Mouse (Mus musculus) left cerebral cortex, postnatal 10 days (tissue): ENCODE measurements at regions not wholly inside any gene's neighbourhood (a gene's known extent, or its start where the extent isn't known, plus 50 kb on each side); places are given as distances from the start of the nearest gene placed in this dataset.

Experiments used
- DNase-seq, 2 experiments: peaks; one replicate each; pipeline ENCODE4 v3.0.0; 2021 to 2022; ENCODE audit warnings: low spot score in 2 of 2, mixed read lengths in 1 of 2; ENCODE audit errors: extremely low spot score in 1 of 2
- intact Hi-C: fragments of 180-260 bp; cut with DNase I; formaldehyde crosslinking; loops from one replicate; pipeline ENCODE4 v1.15.1; 2025

DNA sequence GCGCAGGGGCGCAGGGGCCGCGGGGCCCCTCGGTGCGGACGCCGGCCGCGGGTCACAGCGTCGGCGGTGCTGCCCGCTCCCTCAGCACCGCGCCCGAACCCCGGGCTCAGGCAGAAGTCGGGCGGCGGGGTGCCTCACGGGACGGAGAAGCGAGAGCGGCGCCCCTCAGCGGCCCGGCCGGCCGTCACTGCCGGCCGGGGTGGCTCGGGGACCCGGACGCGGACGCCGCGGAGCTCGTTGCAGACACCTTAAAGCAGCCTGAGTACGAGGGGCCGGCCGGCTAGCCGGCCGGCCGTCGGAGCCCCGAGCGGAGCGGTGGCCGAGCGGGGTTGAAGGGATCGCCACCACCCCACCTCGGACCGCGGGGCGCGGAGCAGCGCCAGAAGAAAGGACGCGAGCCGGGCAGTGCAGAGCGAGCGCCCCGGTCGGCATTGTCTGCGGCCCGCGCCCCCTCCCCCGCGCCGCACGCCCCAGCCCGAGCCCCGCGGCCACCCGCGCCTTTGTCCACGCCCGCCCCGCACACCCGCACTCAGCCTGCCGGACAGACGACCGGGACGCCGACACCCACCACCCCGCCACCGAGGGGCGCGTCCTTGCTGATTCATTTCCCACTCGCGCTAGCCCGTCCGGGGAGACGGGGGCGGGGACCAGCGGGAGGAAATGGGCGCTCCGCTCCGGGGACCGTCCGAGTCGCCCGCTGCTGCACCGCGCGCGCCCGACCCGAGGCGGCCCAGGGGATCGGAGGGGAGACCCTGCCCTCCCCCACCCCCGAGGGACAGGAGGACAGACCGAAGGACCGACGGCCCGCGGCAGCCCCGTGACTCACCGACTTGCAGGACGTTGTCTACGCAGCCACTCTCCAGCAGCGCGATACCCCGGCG is 155.4 kb upstream of the Smim15 start:
- intact Hi-C loops = loop anchor here (5.0 to 10.0 kb wide), 4 partner anchors 42 to 427 kb away; no protein-coding TSS in a partner anchor

DNA sequence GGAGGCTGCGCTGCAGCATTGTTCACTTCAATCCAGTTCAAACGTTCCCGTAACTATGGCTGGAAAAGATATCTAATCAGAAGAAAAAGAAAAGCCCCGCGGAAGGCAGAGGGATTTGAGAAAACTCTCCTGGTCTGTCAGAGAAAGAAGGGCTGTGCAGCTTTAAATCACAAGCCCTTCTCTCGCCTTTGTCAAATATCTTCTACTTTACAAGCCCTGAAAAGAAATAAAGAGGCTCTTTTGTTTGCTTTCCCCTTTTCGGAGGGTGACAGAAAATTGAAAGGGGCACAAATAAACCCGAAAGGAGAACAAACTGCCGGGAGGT is 156.1 kb upstream of the Smim15 start:
- intact Hi-C loops = loop anchor here (5.0 to 10.0 kb wide), 4 partner anchors 41 to 426 kb away; no protein-coding TSS in a partner anchor
- no peak for DNase-seq

More for the DNA sequence above, 155.4 kb upstream of the Smim15 start:
- DNase-seq = peak in 1 of 2 experiments; percentile 85

DNA sequence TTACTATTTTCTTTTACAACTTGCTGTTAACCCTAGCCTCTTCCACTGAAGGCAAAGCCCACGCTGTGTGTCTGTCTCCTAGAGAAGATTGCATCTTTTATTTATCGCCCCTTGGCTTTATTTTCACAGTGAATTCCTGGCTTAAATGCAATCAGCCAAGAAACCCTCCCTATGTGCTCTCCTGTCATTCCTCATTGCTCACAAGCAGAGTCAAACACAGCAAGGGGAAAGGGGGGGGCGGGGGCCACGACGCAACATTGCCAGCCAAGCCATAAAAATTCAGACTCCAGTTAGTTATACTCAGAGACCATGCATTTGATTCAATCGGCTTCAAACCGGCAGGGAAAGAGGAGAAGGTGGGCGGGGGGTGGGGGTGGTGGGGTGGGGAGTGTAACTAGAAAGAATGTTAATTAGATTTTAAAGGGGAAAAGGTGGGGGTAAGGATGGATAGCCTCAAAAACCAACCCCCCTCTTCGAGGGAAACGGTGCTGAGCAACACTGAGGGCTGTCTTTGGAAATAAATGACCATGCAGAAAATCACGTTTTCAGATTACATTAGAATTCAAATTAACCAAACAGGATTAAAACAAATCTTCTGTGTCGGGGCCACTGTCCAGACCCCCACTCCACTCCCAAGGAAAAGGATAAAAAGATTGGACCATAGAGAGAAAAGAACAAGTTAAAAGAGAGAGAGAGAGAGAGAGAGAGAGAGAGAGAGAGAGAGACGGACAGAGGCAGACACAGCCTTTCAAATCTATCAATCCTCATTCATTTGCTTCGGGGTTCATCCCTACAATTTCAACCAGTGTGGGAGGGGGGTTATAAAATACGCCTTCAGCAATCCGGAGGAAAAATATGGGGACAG is 156.6 kb upstream of the Smim15 start:
- DNase-seq = no peak
- intact Hi-C loops = loop anchor here (5.0 to 10.0 kb wide), 4 partner anchors 40 to 425 kb away; no protein-coding TSS in a partner anchor

DNA sequence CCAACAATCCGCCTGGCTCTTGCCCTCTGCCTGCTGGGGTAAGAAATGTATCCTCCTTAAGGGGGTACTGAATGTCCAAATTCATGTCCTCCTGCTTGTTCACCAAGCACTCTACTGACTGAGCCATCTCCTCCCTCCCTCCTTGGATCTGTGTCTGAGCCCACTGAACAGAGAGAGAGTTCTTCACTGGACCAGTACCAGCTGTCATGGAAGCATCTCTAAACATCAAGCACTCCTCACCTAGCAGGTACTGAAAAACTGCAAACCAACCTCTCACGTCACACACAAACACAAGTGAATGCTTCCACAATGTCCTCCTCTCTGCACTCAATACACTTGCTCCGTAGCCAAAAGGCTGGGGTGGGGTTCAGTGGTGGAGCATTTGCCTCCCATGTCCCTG is 159.4 kb upstream of the Smim15 start:
- intact Hi-C loops = loop anchor here (5.0 to 10.0 kb wide), 4 partner anchors 38 to 423 kb away; no protein-coding TSS in a partner anchor
- no peak for DNase-seq

DNA sequence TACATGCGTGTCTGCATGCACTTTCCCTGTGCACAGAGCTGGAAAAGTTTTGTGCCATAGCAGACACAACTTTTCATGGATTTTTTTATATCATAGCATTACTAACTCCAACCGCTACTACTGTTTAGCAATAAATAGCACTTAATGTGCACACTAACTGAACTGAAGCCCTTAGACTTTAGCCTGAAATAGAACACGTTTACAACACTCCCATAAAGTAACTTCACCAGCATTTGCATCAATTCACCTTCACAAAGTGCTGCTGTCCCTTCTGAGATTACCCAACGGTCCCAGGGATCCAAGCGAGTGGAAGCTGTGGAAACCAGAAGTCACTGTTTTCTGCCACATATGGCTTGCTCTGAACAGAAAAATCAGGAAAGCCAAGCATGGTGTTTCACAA is 161.9 kb upstream of the Smim15 start:
- intact Hi-C loops = loop anchor here (10.0 kb wide), 1 partner anchor 238 kb away; no protein-coding TSS in a partner anchor
- DNase-seq = no peak

DNA sequence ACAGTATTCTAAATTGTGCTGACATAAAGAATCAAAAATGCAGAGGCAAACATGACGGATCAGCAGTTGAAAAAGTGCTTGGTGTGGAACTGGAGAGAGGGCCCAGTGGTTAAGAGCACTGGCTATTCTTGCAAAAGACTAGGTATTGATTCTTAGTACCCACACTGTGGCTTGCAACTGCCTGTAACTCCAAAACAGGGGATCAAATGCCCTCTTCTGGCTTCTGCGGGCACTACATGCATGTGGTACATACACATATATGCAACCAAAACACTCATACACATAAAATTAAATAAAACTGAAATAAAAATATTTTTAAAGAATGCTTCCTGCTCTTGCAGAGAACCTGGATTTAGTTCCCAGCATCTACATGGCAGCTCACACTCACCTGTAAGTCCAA is 163.7 kb upstream of the Smim15 start:
- DNase-seq = no peak
- intact Hi-C loops = loop anchor here (10.0 kb wide), 1 partner anchor 236 kb away; no protein-coding TSS in a partner anchor

DNA sequence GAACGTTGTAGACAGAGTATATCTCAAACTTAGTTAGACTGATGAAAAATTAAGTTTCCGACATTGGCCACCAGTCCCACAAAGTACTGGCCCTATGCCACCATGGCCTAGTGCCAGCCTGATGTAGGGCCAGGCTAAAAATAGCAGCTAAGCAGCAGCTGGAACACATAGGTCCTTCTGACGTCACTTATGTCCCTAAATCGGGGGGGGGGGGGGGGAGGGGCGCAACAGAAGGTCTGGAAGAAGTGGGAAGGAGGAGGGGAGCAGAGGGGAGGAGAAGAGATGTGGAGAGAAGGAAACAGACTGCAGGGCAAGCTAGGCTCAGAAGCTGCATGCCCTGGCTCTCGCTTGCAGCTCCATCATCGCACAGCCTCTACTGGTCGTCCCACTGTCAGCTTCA is 164.7 kb upstream of the Smim15 start:
- peak in 1 of 2 experiments; percentile 37 for DNase-seq
- intact Hi-C loops = no loop called here

DNA sequence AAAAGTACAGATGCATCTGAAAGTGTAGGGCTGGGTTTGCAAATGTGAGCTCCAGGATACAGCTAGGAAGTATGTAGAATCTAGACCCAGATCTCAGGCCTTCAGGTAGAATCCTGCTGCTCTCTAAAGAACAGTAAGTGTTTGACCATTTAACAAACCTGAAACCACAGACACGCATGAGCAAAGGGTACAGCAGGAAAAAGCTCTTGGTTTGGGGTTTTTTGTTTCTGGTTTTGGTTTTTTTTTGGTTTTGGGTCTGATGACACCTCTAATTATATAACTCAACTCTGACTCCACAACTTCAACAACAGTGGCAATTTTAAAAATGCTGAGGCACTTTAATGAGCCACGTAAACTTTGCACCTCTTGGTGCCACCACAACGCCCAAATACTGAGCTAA is 165.3 kb upstream of the Smim15 start:
- intact Hi-C loops = no loop called here

DNA sequence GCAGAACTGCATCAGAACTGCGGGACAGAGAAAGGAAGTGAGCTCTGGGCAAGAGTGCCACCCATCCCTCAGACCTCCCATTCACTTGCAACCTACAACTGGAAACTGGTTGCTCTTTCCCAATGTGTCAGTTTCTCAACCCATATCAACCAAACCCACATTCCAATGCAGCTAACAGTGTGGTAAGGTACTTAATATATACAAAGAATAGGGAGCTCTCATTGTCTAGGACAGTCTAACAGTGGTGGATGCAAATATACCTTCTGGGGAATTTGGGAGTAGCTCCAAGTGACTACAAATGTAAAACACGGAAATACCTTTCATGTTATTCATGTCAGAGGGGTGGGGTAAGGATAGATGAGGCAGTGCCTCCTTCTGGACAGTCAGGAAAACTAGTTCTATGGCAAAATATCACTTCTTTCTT is 171.0 kb upstream of the Smim15 start:
- intact Hi-C loops = no loop called here

More for the DNA sequence above, 165.3 kb upstream of the Smim15 start:
- DNase-seq = no peak

DNA sequence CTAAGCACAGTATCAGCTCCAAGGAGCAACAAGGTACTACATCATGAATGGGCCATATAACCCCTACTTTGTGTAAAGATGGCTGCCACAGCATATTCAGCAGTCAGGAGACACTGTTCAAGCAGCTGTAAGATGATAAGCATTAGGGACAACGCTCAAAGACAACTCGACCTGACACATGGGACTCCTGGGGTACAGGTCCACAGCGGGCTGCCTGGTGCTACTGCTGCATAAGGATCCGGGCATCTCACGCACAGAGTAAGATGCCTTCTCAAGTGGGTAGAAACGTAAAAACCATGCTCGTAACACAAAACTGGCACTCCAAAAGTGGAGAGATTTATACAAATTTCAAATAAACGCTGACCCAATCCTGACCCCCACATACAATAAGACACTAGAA is 171.7 kb upstream of the Smim15 start:
- intact Hi-C loops = no loop called here
- DNase-seq = no peak

More for the DNA sequence above, 171.0 kb upstream of the Smim15 start:
- no peak for DNase-seq

DNA sequence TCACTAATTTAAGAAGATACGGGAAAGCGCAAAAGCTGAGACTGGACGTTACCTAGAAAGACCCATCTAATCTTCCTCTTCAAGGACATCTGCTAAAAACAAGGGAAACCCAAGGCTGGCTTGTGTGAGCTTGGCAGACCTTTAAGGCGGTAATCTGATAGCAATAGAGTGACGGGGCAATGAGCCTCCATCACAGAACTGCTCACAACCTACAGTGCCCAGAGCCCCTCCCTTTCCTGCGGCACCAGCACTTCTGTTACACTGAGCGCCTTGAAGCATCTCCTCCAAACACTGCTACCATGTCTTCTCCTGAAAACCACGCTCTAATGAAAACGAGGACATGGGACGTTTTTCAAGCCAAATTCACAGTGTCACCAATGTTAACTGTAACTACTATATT is 172.1 kb upstream of the Smim15 start:
- no peak for DNase-seq
- intact Hi-C loops = no loop called here

DNA sequence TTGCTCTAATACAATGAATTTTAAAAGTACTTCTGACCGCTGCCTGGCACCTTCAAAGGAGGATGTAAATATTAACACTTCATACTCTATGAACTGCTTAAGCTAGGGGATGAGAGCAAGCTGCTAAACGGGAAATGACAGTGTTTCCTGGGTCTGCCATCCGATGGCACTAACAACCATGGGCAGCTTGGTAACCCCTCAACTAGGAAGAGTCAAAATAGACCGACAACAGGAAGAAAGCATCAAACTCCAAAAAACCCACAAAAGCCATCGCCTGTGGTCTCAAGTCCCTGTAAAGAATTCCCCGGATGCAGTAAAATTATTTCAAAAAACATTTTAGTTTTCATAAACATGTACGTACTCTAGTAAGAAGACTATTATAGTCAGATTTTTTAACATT is 175.3 kb upstream of the Smim15 start:
- DNase-seq = no peak
- intact Hi-C loops = no loop called here

DNA sequence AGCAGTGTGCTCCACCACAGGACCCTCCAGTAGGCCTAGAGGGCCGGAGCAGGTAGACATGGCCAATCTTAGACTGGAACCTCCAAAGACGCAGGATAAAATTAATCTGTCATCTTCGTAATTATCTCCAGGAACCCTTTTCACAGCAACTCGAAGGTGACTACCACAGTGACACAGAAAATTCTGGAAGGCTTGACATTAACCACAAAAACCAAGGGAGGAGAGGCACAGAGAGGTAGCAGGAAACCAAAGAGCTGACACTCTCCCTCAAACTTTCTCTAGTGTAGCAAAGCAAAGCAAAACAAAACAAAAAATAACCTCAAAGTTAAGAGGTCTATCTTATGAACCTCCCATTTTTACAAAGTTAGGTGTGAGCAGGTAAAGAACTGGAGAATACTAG is 177.4 kb upstream of the Smim15 start:
- intact Hi-C loops = no loop called here
- DNase-seq = no peak

DNA sequence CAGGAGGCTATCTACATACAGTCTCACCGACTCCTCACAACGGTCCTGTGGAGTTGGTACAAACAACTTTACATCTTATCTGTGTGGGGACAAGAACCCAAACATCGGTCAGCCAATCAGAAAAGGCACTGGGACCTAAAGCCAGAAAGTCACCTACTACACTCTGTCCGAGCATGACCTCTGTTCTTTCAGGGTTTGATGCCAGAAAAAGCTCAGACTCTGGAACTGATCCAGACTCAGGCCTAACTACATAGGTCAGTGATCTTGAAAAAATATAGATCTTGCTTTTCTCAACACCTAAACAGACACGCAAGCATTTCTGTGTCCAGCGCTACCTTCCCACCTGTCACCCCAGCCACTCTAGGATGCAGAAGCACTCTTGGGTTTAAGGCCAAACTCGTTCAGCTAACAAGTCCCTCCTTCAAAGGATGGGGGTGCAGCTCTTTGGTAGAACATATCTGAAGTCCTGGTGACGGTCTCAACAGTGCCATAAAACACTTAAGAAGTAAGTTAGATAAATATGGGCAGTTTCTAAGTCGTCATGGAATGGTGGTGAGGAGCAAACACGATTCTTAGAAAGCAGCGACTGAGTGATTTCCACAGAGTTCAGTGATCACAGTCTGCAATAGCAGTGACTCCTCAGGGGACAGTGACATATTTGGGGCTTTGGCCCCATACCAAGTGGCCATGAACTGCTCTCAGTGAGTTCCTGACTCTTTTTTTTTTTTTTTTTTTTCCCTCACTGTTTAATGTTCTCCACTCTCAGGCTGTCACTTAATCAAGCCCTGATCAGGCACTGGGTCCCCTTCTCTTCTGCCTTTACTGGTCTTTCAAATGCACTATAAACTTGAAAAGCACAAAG is 181.2 kb upstream of the Smim15 start:
- DNase-seq = no peak
- intact Hi-C loops = no loop called here

DNA sequence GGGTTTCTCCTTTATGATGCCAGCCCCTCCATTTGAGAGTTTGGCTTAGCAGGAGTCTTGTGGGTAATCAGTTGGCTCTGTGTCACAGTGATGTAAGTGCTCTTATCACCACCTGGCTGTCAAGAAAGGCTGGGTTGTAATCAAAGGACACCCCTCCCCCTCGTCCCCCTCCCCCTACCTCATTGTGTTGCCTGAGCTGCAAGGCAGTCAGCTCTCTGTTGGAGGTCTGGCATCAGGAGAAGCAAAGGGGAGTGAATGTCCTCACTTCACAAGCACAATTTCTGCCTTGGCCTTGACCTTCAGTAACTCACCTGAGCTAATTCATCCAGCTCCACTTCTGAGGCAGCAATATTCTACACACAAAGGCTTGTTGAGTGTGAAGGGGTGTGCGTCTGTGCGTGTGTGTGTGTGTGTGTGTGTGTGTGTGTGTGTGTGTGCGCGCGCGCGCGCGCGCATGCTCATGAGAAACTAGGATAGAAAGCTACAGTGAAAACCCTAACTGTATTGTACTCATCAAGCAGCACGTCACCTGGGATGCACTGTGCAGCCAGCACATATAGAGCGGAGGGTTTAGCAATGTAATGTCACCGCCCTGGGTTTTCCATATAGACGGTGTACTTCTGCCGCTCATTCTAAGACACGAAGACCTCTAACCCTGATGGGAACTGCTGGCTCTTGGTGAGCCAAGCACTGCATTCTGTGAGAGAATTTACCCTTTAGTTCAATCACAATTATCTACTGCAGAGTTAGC is 182.7 kb upstream of the Smim15 start:
- no peak for DNase-seq
- intact Hi-C loops = no loop called here

DNA sequence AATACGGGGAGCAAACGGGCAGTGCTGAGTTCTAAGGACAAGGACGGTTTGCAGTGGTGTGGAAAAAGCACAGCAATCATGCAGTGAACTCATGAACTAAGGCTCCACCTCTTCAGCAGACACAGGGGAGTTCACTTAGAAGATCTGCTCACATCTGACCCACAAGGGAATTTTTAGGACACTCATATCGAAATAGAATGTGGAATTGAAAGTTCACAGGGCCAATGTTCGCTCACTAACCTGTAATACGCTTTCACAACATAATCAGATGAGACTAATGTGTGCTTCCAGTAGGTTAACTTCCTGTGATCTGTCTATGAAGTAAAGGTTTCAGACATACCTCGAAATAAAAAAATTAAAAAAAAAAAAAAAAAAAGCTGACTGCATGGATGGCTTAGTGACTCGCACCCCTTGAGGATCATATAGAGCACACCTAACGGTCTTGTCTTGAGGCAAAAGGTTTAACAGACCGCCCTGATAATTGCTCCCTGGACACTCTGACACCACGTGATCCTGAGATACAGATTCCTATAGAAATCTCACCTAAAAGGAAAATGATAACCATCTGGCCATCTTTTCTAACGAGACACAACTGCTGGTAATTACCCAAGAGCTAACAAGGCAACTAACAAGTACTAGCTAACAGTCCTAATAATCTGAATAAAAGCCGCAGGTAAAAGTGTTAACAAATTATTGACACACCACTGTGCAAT is 187.0 kb upstream of the Smim15 start:
- intact Hi-C loops = no loop called here
- DNase-seq = no peak

DNA sequence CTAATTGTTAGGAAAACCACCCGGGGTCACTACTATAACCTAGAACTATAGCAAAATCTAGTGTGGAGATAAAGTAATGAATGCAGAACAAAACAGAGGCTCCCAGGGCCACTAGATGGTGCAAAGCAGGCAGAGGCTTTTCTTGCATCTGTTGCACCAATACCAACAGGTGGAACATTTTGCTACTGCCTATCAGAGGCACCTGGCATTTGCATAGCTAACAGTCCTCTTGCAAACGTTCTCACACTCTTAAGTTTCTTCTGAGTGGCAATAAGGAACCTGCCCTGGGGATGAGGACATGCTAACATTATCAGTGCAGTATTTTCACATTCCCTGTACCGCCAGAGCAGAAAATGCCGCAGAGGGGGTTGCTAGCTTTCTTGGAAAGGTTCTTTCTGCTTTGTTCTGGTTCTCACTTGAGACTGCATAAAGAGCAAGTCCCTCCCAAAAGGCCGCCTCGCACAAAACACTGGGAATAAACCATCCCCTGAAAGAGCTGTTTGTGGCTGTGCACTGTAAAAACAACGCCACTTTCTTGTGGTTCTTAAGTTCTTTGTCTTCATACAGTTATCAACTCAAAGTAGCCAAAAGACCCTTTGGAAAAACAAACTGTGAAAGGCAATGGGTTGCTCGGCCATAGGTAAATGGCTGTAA is 193.2 kb upstream of the Smim15 start:
- no peak for DNase-seq
- intact Hi-C loops = no loop called here
